Mouse (Mus musculus) embryo, embryonic 10 days (tissue): Measurements from ENCODE around the gene Senp1.

Experiments used
- DNase-seq: peaks from one replicate; pipeline ENCODE4 v3.0.0-alpha.2; 2015; ENCODE audit warnings: low spot score

Gene Senp1

GRCm38 (mm10) chr15:98107703-98108296, 14.3 kb upstream of the Senp1 start:
- DNase-seq = no peak

- no peak for DNase-seq
Observed at GRCm38 (mm10) chr15:98107230-98107629, 13.7 kb upstream of the Senp1 start.

- no peak for DNase-seq
Observed at GRCm38 (mm10) chr15:98106506-98106905, 13.0 kb upstream of the Senp1 start.

GRCm38 (mm10) chr15:98102401-98102800, 8.9 kb upstream of the Senp1 start:
- no peak for DNase-seq

- DNase-seq = no peak
Observed at GRCm38 (mm10) chr15:98098519-98098918, 5.0 kb upstream of the Senp1 start.

GRCm38 (mm10) chr15:98096957-98097356, 3.4 kb upstream of the Senp1 start:
- DNase-seq = no peak

- DNase-seq = no peak
Observed at GRCm38 (mm10) chr15:98094905-98095304, 1.4 kb upstream of the Senp1 start.

- peak; percentile 34 for DNase-seq
Observed at GRCm38 (mm10) chr15:98092372-98093120, 998 bp downstream of the Senp1 start, which contains the start of gene Pfkm. Gene Pfkm, plus strand, starts transcription at chr15:98092589.

- no peak for DNase-seq
Observed at GRCm38 (mm10) chr15:98091841-98092240, 1.7 kb downstream of the Senp1 start.

GRCm38 (mm10) chr15:98089421-98090183, 3.9 kb downstream of the Senp1 start:
- DNase-seq = peak; percentile 43

GRCm38 (mm10) chr15:98088889-98089288, 4.7 kb downstream of the Senp1 start:
- no peak for DNase-seq

- no peak for DNase-seq
Observed at GRCm38 (mm10) chr15:98076901-98077300, 16.6 kb downstream of the Senp1 start.

- no peak for DNase-seq
Observed at GRCm38 (mm10) chr15:98075034-98075433, 18.5 kb downstream of the Senp1 start.

- DNase-seq = no peak
Observed at GRCm38 (mm10) chr15:98074521-98074920, 19.0 kb downstream of the Senp1 start.

GRCm38 (mm10) chr15:98070376-98070775, 23.2 kb downstream of the Senp1 start:
- no peak for DNase-seq

GRCm38 (mm10) chr15:98069566-98070245, 23.8 kb downstream of the Senp1 start:
- DNase-seq = no peak

GRCm38 (mm10) chr15:98068506-98068905, 25.0 kb downstream of the Senp1 start:
- no peak for DNase-seq

GRCm38 (mm10) chr15:98067492-98067891, 26.1 kb downstream of the Senp1 start:
- no peak for DNase-seq

GRCm38 (mm10) chr15:98066602-98067001, 26.9 kb downstream of the Senp1 start:
- DNase-seq = no peak

GRCm38 (mm10) chr15:98065881-98066280, 27.7 kb downstream of the Senp1 start:
- DNase-seq = no peak

GRCm38 (mm10) chr15:98055246-98055645, 38.3 kb downstream of the Senp1 start:
- peak; percentile 87 for DNase-seq

- DNase-seq = no peak
Observed at GRCm38 (mm10) chr15:98051685-98052084, 41.9 kb downstream of the Senp1 start.
